ENCODE assay signal across 8 mouse cellular contexts in the genomic region with DNA sequence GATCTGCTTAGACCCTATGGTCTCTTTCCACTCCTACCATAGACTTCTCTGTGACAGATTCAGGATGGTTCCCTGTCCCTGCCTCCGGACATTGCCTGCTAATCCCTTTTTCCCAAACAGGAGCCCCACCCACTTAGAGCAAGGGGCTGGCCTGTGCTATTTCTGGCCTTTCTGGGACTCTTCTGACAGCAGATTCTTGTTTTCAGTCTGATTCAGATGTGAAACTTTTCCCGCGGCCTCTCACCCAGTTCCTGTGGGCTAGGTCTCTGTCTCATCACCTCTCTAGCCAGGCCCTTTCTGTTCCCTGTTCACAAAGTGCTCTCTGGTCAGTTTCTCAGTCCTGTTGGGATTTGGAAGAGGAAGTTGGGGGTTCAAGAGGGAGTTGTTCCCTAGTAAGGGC. TPM values are rescaled to one million over a fixed set of nuclear protein-coding genes. Genes with fewer than 3 reads are reported as not detected.
A peak's percentile ranks its signal among the peaks of the same experiment; 100 is the strongest.
DNase-seq lines count a peak whose midpoint lies in the region; ATAC-seq and TF ChIP-seq lines count a peak whose summit lies in the region.

No protein-coding gene starts in this region.

- no peak for TF ChIP-seq CTCF in kidney, postnatal 0 days (IDR thresholded peaks at IDR 0.05; ENCODE audit: low read depth)

- no peaks in the 10 kb centered on the region for H3K4me1 ChIP-seq in kidney, postnatal 0 days (replicated peaks; ENCODE audit: insufficient read depth, low read length)
- 0 out of 2 replicates have a peak, but pooled peaks cover 4% of the 10 kb centered on the region for H3K4me1 ChIP-seq in kidney, embryonic 14.5 days (ENCODE audit: control insufficient read depth, insufficient read depth, low read length)
- H3K4me1 ChIP-seq in forebrain, embryonic 13.5 days: peaks cover 70% of the 10 kb centered on the region
- H3K4me1 ChIP-seq in hindbrain, embryonic 13.5 days (replicated peaks): peaks cover 77% of the 10 kb centered on the region
- H3K4me1 ChIP-seq in midbrain, embryonic 16.5 days (ENCODE audit: control insufficient read depth, insufficient read depth, low read length): peaks cover 53% of the 10 kb centered on the region
- peaks cover 23% of the 10 kb centered on the region for H3K4me1 ChIP-seq in kidney, embryonic 16.5 days (ENCODE audit: insufficient read depth, low read length)

- WGBS in kidney, postnatal 0 days: 48% methylated on average over 3 of the region's 3 CpGs
- 45% methylated on average over 3 of the region's 3 CpGs for WGBS in kidney, embryonic 14.5 days
- WGBS in forebrain, embryonic 13.5 days: 32% methylated on average over 3 of the region's 3 CpGs
- 44% methylated on average over 3 of the region's 3 CpGs for WGBS in hindbrain, embryonic 13.5 days
- 24% methylated on average over 3 of the region's 3 CpGs for WGBS in midbrain, embryonic 16.5 days
- 46% methylated on average over 3 of the region's 3 CpGs for WGBS in kidney, embryonic 16.5 days

- intact Hi-C loops in left cerebral cortex, postnatal 14 days (cut with DNase I): no loop called here

- DNase-seq in kidney, postnatal 0 days (ENCODE audit: low spot score): no peak
- DNase-seq in spleen, postnatal 14 days (ENCODE audit: low spot score in 2 of 2): no peak
- no peak for DNase-seq in left cerebral cortex, postnatal 14 days (ENCODE audit: low spot score in 2 of 2)

- H3K9ac ChIP-seq in kidney, postnatal 0 days (ENCODE audit: low read depth, low read length): no peak overlapping the region
- H3K9ac ChIP-seq in kidney, embryonic 14.5 days (ENCODE audit: low read depth, low read length): no peak overlapping the region
- peak overlapping the region; percentile 60 for H3K9ac ChIP-seq in forebrain, embryonic 13.5 days
- H3K9ac ChIP-seq in hindbrain, embryonic 13.5 days: peak overlapping the region; percentile 70
- H3K9ac ChIP-seq in midbrain, embryonic 16.5 days (ENCODE audit: low read depth, low read length): peak overlapping the region; percentile 39; the same call in 1 of the 2 replicates
- no peak overlapping the region for H3K9ac ChIP-seq in kidney, embryonic 16.5 days (replicated peaks; ENCODE audit: low read length)

- H3K9me3 ChIP-seq in kidney, postnatal 0 days (replicated peaks; ENCODE audit: low read length): no peaks in the 10 kb centered on the region
- no peaks in the 10 kb centered on the region for H3K9me3 ChIP-seq in kidney, embryonic 14.5 days (ENCODE audit: control insufficient read depth, low read length)
- no peaks in the 10 kb centered on the region for H3K9me3 ChIP-seq in forebrain, embryonic 13.5 days (replicated peaks)
- no peaks in the 10 kb centered on the region for H3K9me3 ChIP-seq in hindbrain, embryonic 13.5 days
- no peaks in the 10 kb centered on the region for H3K9me3 ChIP-seq in midbrain, embryonic 16.5 days (replicated peaks; ENCODE audit: control insufficient read depth, low read length, poor library complexity, severe bottlenecking)
- H3K9me3 ChIP-seq in kidney, embryonic 16.5 days (ENCODE audit: low read length): no peaks in the 10 kb centered on the region

- no peak overlapping the region for H3K27ac ChIP-seq in kidney, postnatal 0 days
- no peak overlapping the region for H3K27ac ChIP-seq in kidney, embryonic 14.5 days (ENCODE audit: low read depth, low read length)
- peak overlapping the region; percentile 96 for H3K27ac ChIP-seq in forebrain, embryonic 13.5 days
- peak overlapping the region; percentile 89 for H3K27ac ChIP-seq in hindbrain, embryonic 13.5 days
- peak overlapping the region; percentile 56 for H3K27ac ChIP-seq in midbrain, embryonic 16.5 days (ENCODE audit: low read length)
- no peak overlapping the region for H3K27ac ChIP-seq in kidney, embryonic 16.5 days (ENCODE audit: low read length)

- H3K27me3 ChIP-seq in kidney, postnatal 0 days (ENCODE audit: insufficient read depth, low read length): no peaks in the 10 kb centered on the region
- H3K27me3 ChIP-seq in kidney, embryonic 14.5 days (ENCODE audit: control insufficient read depth, insufficient read depth, low read length): 0 out of 2 replicates have a peak, but pooled peaks cover 2% of the 10 kb centered on the region
- no peaks in the 10 kb centered on the region for H3K27me3 ChIP-seq in forebrain, embryonic 13.5 days
- H3K27me3 ChIP-seq in hindbrain, embryonic 13.5 days: no peaks in the 10 kb centered on the region
- H3K27me3 ChIP-seq in midbrain, embryonic 16.5 days (ENCODE audit: control insufficient read depth, insufficient read depth, low read depth, low read length): no peaks in the 10 kb centered on the region
- no peaks in the 10 kb centered on the region for H3K27me3 ChIP-seq in kidney, embryonic 16.5 days (ENCODE audit: insufficient read depth, low read length)

- ATAC-seq in kidney, postnatal 0 days (replicated peaks; ENCODE audit: low FRiP score, low read depth): no peak
- no peak for ATAC-seq in kidney, embryonic 14.5 days (ENCODE audit: low FRiP score, low TSS enrichment)
- ATAC-seq in forebrain, embryonic 13.5 days: no peak
- ATAC-seq in hindbrain, embryonic 13.5 days (ENCODE audit: low FRiP score): no peak
- no peak for ATAC-seq in midbrain, embryonic 16.5 days
- no peak for ATAC-seq in kidney, embryonic 16.5 days (ENCODE audit: low FRiP score, low TSS enrichment)

- no peaks in the 10 kb centered on the region for H3K36me3 ChIP-seq in kidney, postnatal 0 days (ENCODE audit: insufficient read depth, low read length)
- H3K36me3 ChIP-seq in kidney, embryonic 14.5 days (ENCODE audit: control insufficient read depth, insufficient read depth, low read length): no peaks in the 10 kb centered on the region
- H3K36me3 ChIP-seq in forebrain, embryonic 13.5 days (ENCODE audit: poor library complexity, severe bottlenecking): no peaks in the 10 kb centered on the region
- H3K36me3 ChIP-seq in hindbrain, embryonic 13.5 days: no peaks in the 10 kb centered on the region
- H3K36me3 ChIP-seq in midbrain, embryonic 16.5 days (ENCODE audit: control insufficient read depth, insufficient read depth, low read length): no peaks in the 10 kb centered on the region
- H3K36me3 ChIP-seq in kidney, embryonic 16.5 days (ENCODE audit: insufficient read depth, low read length): no peaks in the 10 kb centered on the region

- peak overlapping the region; percentile 19; the same call in 1 of the 2 replicates for H3K4me2 ChIP-seq in kidney, postnatal 0 days (ENCODE audit: low read length)
- H3K4me2 ChIP-seq in kidney, embryonic 14.5 days (replicated peaks; ENCODE audit: low read depth, low read length): no peak overlapping the region
- H3K4me2 ChIP-seq in forebrain, embryonic 13.5 days: peak overlapping the region; percentile 59
- H3K4me2 ChIP-seq in hindbrain, embryonic 13.5 days: peak overlapping the region; percentile 55
- H3K4me2 ChIP-seq in midbrain, embryonic 16.5 days (ENCODE audit: low read length): peak overlapping the region; percentile 50
- no peak overlapping the region for H3K4me2 ChIP-seq in kidney, embryonic 16.5 days (replicated peaks; ENCODE audit: low read depth, low read length)

- H3K4me3 ChIP-seq in kidney, postnatal 0 days (replicated peaks; ENCODE audit: low read depth, low read length): no peak overlapping the region
- H3K4me3 ChIP-seq in kidney, embryonic 14.5 days (ENCODE audit: low read length): no peak overlapping the region
- peak overlapping the region; percentile 41 for H3K4me3 ChIP-seq in forebrain, embryonic 13.5 days
- peak overlapping the region; percentile 35 for H3K4me3 ChIP-seq in hindbrain, embryonic 13.5 days
- peak overlapping the region; percentile 6; the same call in 1 of the 2 replicates for H3K4me3 ChIP-seq in midbrain, embryonic 16.5 days (ENCODE audit: low read depth, low read length)
- H3K4me3 ChIP-seq in kidney, embryonic 16.5 days (ENCODE audit: low read length): no peak overlapping the region

RNA-seq across cellular contexts. Expression of a gene that starts 12.1 kb away (rescaled TPM):
- 3.5 and 3.9 TPM in 2 replicates for polyA plus RNA-seq in kidney, postnatal 0 days (2015; fragmentation: Nextera tagmentation; extraction: Ambion mirVana)
- 3.1 and 4.9 TPM in 2 replicates for polyA plus RNA-seq in kidney, embryonic 14.5 days (2014; fragmentation: Nextera tagmentation; extraction: Ambion mirVana)
- 60.5 and 61.6 TPM in 2 replicates for polyA plus RNA-seq in forebrain, embryonic 13.5 days (2015; fragmentation: Nextera tagmentation; extraction: Ambion mirVana)
- polyA plus RNA-seq in hindbrain, embryonic 13.5 days (2015; fragmentation: Nextera tagmentation; extraction: Ambion mirVana): 81.6 and 84.0 TPM in 2 replicates
- 77.7 and 91.9 TPM in 2 replicates for polyA plus RNA-seq in midbrain, embryonic 16.5 days (2015; fragmentation: Nextera tagmentation; extraction: Ambion mirVana)
- 4.7 and 4.8 TPM in 2 replicates for polyA plus RNA-seq in kidney, embryonic 16.5 days (2015; fragmentation: Nextera tagmentation; extraction: Ambion mirVana)
- total RNA-seq in left cerebral cortex, postnatal 14 days (2021): 100 to 1,000 TPM in 1 of 2 experiments, 10 to 100 TPM in 1; 94.8 to 109 TPM

RNA-seq across cellular contexts. Expression of a gene that starts 22.9 kb away (rescaled TPM):
- polyA plus RNA-seq in kidney, postnatal 0 days (2015; fragmentation: Nextera tagmentation; extraction: Ambion mirVana): 85.5 and 93.2 TPM in 2 replicates
- polyA plus RNA-seq in kidney, embryonic 14.5 days (2014; fragmentation: Nextera tagmentation; extraction: Ambion mirVana): 19.2 and 21.2 TPM in 2 replicates
- polyA plus RNA-seq in forebrain, embryonic 13.5 days (2015; fragmentation: Nextera tagmentation; extraction: Ambion mirVana): 82.3 and 85.8 TPM in 2 replicates
- polyA plus RNA-seq in hindbrain, embryonic 13.5 days (2015; fragmentation: Nextera tagmentation; extraction: Ambion mirVana): 99.2 and 101 TPM in 2 replicates
- polyA plus RNA-seq in midbrain, embryonic 16.5 days (2015; fragmentation: Nextera tagmentation; extraction: Ambion mirVana): 147 and 160 TPM in 2 replicates
- polyA plus RNA-seq in kidney, embryonic 16.5 days (2015; fragmentation: Nextera tagmentation; extraction: Ambion mirVana): 22.8 and 23.5 TPM in 2 replicates
- total RNA-seq in left cerebral cortex, postnatal 14 days (2021): 100 to 1,000 TPM; 147 to 153 TPM

RNA-seq across cellular contexts. Expression of a gene that starts 50.0 kb away (rescaled TPM):
- not detected in 2 replicates for polyA plus RNA-seq in kidney, postnatal 0 days (2015; fragmentation: Nextera tagmentation; extraction: Ambion mirVana)
- polyA plus RNA-seq in kidney, embryonic 14.5 days (2014; fragmentation: Nextera tagmentation; extraction: Ambion mirVana): not detected in 2 replicates
- polyA plus RNA-seq in forebrain, embryonic 13.5 days (2015; fragmentation: Nextera tagmentation; extraction: Ambion mirVana): not detected in 2 replicates
- not detected in 2 replicates for polyA plus RNA-seq in hindbrain, embryonic 13.5 days (2015; fragmentation: Nextera tagmentation; extraction: Ambion mirVana)
- polyA plus RNA-seq in midbrain, embryonic 16.5 days (2015; fragmentation: Nextera tagmentation; extraction: Ambion mirVana): not detected in 2 replicates
- not detected in 2 replicates for polyA plus RNA-seq in kidney, embryonic 16.5 days (2015; fragmentation: Nextera tagmentation; extraction: Ambion mirVana)
- total RNA-seq in left cerebral cortex, postnatal 14 days (2021): 1 to 10 TPM in 1 of 2 experiments, under 1 TPM in 1; 0.97 to 1.0 TPM

Comparison
In these comparisons a context has a peak if more than half of its experiments do, and no peak if none do; other contexts are left out.
1. H3K4me2 ChIP-seq: peak in kidney, postnatal 0 days (single experiment), forebrain, embryonic 13.5 days (single experiment), hindbrain, embryonic 13.5 days (single experiment) and midbrain, embryonic 16.5 days (single experiment); none in kidney, embryonic 14.5 days (single experiment) and kidney, embryonic 16.5 days (single experiment).
2. H3K27ac ChIP-seq: peak in forebrain, embryonic 13.5 days (single experiment), hindbrain, embryonic 13.5 days (single experiment) and midbrain, embryonic 16.5 days (single experiment); none in kidney, postnatal 0 days (single experiment), kidney, embryonic 14.5 days (single experiment) and kidney, embryonic 16.5 days (single experiment).
3. H3K4me3 ChIP-seq: peak in forebrain, embryonic 13.5 days (single experiment), hindbrain, embryonic 13.5 days (single experiment) and midbrain, embryonic 16.5 days (single experiment); none in kidney, postnatal 0 days (single experiment), kidney, embryonic 14.5 days (single experiment) and kidney, embryonic 16.5 days (single experiment).
4. H3K9ac ChIP-seq: peak in forebrain, embryonic 13.5 days (single experiment), hindbrain, embryonic 13.5 days (single experiment) and midbrain, embryonic 16.5 days (single experiment); none in kidney, postnatal 0 days (single experiment), kidney, embryonic 14.5 days (single experiment) and kidney, embryonic 16.5 days (single experiment).
5. RNA of a gene that starts 12.1 kb away (polyA plus RNA-seq): 77.7 to 91.9 TPM in midbrain, embryonic 16.5 days, 81.6 to 84.0 TPM in hindbrain, embryonic 13.5 days and 60.5 to 61.6 TPM in forebrain, embryonic 13.5 days; 3.1 to 4.9 TPM in kidney, embryonic 14.5 days, 4.7 to 4.8 TPM in kidney, embryonic 16.5 days and 3.5 to 3.9 TPM in kidney, postnatal 0 days; every median in the first group is over 10 times any median in the second.